Mouse (Mus musculus) Patski (cell line): Measurements from ENCODE around the gene Bicc1. TPM values are rescaled to one million over a fixed set of nuclear protein-coding genes. Genes with fewer than 3 reads are reported as not detected.

Experiments used
- ATAC-seq: fragments of 100-300 bp; one replicate; pipeline ENCODE4 v1.8.0; 2021
- CTCF ChIA-PET: fragments of 350-600 bp; sonication (Branson Sonifier 250); formaldehyde crosslinking; loops from one replicate; lab custom pipeline; 2022; ENCODE audit warnings: inconsistent platforms; lab: Charles Lee
- POLR2A ChIA-PET: fragments of 350-600 bp; sonication (Branson Sonifier 250); formaldehyde crosslinking; loops from one replicate; lab custom pipeline; 2022; ENCODE audit warnings: antibody characterized with exemption, inconsistent platforms; lab: Charles Lee
- DNase-seq: peaks from one replicate; pipeline ENCODE4 v3.0.0-alpha.2; 2011; ENCODE audit warnings: low read depth, low spot score
- H3K27me3 ChIP-seq: fragments of 371-371 bp; one replicate; pipeline ENCODE4 v1.5.1; 2021
- CTCF ChIP-seq: fragments of 100-300 bp; IDR thresholded peaks from one replicate; pipeline ENCODE4 v1.5.1; 2021
- in situ Hi-C: fragments of 300-500 bp; cut with MboI; formaldehyde crosslinking; loops from 3 replicates; pipeline ENCODE4 v1.11.1; 2018; ENCODE audit warnings: low pct_unique_long_range_greater_than_20kb, mixed read lengths
- polyA plus RNA-seq: library from polyadenylated mRNA; unstranded; gene quantifications from one replicate; pipeline ENCODE4 v1.2.3, GENCODE M21; 2021

The Bicc1 gene
- polyA plus RNA-seq, 1 experiment from 2014 or later: 384 TPM

GRCm38 (mm10) chr10:71185059-71185458 is 25.6 kb upstream of the Bicc1 start:
- TF ChIP-seq CTCF: no peak
- ChIA-PET CTCF (no interaction called here), POLR2A (interaction anchor here (1.0 kb wide), 1 partner anchor 22 kb away, joined by 3 read pairs; no protein-coding TSS in a partner anchor)
- in situ Hi-C loops: no loop called here
- ATAC-seq (no peak), DNase-seq (no peak)
- no peaks in the 10 kb centered on the region for H3K27me3 ChIP-seq

DNA sequence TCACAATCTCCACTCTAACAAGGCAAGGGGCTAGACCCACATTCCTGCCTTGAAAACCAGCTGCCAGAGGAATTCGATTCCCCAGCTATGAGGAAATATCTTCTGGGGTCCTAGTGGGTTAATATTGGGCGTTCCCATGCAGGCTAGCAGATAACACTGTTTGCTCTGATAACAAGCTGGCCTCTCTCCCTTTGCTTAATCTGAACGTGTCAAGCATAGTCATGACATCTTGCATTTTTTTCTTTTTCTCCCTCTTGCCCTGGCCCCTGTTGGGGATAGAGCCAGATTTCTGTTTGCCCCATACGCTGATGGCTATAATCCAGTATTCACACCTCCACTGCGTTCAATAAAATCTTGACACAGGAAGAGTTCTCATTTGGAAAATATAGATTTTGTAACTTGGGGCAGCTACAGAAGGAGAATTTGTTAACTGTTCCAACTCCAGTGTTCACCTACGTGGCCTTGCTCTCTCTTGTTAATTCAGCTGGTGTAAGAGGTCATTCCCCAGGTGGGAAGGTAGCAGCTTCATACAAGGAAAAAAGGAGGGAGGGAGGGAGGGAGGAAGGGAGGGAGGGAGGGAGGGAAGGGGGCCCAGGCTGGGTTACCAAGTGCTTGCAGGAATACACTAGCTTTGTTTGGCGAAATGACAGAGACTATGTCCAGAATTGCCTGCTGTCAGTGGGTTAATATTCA is 24.0 kb upstream of the Bicc1 start:
- CTCF ChIA-PET: no interaction called here
- no peak for TF ChIP-seq CTCF
- no peaks in the 10 kb centered on the region for H3K27me3 ChIP-seq
- POLR2A ChIA-PET: no interaction called here
- DNase-seq (no peak), ATAC-seq (no peak)
- in situ Hi-C loops: no loop called here

DNA sequence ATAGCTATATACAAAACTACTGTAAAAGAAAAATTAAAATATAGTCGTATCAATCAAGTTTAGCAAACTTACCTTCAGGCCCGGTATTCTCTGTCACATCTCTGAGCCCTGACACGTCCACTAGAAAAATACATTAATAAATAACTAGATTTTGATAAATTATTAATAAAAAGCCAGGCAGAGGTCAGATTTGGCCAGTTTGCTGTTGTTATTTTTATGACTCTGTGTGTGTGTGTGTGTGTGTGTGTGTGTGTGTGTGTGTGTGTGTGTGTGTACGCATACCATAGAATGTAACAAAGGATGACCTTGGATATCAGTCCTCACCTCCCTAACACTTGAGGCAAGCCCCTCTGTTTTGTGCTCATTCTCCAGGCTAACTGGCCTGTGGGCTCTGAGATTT is 22.4 kb upstream of the Bicc1 start:
- DNase-seq: no peak
- no peak for ATAC-seq
- ChIA-PET POLR2A (interaction anchor here (0.7 to 0.9 kb wide), 2 partner anchors 25 to 36 kb away, joined by 3 read pairs; no protein-coding TSS in a partner anchor), CTCF (interaction anchor here (1.1 to 1.2 kb wide), 2 partner anchors 12 to 15 kb away, joined by 3 read pairs; no protein-coding TSS in a partner anchor)
- no peaks in the 10 kb centered on the region for H3K27me3 ChIP-seq
- in situ Hi-C loops: no loop called here
- no peak for TF ChIP-seq CTCF

DNA sequence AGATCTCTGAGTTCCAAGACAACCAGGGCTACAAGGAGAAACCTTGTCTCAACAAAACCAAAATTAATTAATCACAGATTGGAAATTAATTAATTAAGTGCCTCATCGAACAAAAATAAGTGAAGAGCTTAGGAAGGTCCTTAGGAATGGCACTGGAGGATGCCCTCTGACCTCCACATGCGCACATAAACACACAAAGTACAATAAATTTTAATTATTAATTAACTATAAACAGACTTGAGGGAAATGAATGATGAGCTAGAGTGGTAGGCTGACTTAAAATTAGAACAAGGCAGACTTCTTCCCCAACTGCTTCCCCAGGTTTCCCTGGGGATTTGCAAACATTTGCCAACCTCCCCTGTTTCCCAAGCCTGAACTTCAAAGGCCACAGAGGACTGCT is 21.6 kb upstream of the Bicc1 start:
- TF ChIP-seq CTCF: no peak
- DNase-seq (no peak), ATAC-seq (no peak)
- ChIA-PET CTCF (interaction anchor here (0.9 to 1.2 kb wide), 4 partner anchors 11 to 66 kb away, joined by 3 read pairs; no protein-coding TSS in a partner anchor), POLR2A (interaction anchor here (0.7 to 0.9 kb wide), 2 partner anchors 24 to 37 kb away, joined by 3 read pairs; no protein-coding TSS in a partner anchor)
- in situ Hi-C loops: no loop called here
- no peaks in the 10 kb centered on the region for H3K27me3 ChIP-seq

DNA sequence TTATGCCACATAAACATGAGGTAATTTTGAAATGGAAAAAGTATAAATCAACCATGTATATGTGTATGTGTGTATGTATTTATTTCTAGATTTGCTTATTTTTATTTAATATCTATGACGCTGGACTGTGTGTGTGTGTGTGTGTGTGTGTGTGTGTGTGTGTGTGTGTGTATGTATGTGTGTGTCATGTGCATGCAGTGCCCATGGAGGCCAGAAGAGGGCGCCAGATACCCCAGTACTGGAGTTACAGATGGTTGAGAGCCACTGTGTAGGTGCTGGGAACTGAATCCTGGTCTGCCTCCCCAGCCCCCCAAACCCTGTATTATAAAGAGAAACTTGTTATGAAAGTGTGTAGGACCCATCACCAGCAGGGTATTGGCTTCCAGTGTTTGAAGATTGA is 20.6 kb upstream of the Bicc1 start:
- ChIA-PET CTCF (no interaction called here), POLR2A (no interaction called here)
- DNase-seq: no peak
- peak; percentile 24 for TF ChIP-seq CTCF
- no peak for ATAC-seq
- in situ Hi-C loops: no loop called here
- H3K27me3 ChIP-seq: no peaks in the 10 kb centered on the region

DNA sequence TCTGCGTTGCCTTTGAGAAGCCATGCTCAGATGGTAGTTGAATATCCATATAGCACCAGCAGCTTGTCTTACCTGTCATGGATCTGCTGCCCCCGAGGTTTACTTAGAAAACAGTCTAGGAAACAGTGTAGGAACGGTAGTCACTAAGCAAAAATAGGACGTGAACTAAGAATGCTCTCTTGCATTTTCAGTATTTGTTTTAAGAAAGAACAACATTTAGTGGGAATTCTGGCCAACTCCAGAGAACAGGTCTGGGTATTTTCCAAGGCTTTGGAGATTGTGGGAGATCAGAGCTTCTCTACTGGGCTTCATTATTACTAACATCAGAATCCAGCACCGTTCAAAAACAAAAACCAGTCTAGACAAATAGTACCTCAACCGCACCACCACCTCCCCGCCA is 17.7 kb upstream of the Bicc1 start:
- TF ChIP-seq CTCF: no peak
- ATAC-seq: no peak
- H3K27me3 ChIP-seq: no peaks in the 10 kb centered on the region
- in situ Hi-C loops: no loop called here
- no peak for DNase-seq
- POLR2A ChIA-PET: no interaction called here
- CTCF ChIA-PET: no interaction called here

DNA sequence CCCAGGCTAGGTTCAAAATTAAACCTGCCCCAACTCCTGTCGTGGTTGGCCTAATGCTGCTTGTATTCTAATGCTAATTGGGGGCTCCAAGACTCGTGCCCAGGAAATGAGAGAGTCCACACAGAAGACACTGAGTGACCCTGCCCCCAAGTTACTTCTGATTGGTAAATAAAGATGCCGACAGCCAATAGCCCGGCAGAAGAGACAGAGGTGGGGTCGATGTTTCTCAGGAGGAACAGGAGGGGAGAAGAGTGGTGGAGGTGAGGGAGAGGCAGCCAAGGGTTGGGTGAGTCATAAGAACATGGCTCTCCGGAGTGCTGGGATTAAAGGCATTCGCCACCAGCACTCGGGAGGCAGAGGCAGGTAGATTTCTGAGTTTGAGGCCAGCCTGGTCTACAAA is 16.8 kb upstream of the Bicc1 start:
- no peak for DNase-seq
- POLR2A ChIA-PET: no interaction called here
- H3K27me3 ChIP-seq: no peaks in the 10 kb centered on the region
- ATAC-seq: no peak
- in situ Hi-C loops: no loop called here
- CTCF ChIA-PET: interaction anchor here (0.6 kb wide), 1 partner anchor 60 kb away, joined by 3 read pairs; no protein-coding TSS in a partner anchor
- TF ChIP-seq CTCF: no peak

DNA sequence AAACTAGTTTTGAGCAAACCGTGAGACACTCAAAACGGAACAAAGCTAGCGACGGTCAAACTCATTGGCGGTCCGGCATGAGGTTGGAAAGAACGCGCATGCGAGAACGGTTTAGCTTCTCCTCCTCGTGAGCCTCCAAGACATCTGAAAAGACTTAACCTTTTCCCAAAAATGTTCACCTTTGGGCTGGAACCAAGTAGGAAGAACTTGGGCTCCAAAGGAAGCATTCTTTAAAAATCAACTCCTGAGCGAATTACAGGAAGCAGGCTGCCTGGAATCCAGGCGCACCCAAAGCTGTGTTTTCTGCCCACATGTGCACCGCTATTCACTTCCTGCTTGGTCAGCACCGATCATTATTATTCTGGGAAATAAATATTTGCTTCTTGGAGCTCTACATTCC is 15.8 kb upstream of the Bicc1 start:
- ChIA-PET CTCF (interaction anchor here (1.3 kb wide), 1 partner anchor 10 kb away, joined by 3 read pairs; no protein-coding TSS in a partner anchor), POLR2A (interaction anchor here (0.7 kb wide), 1 partner anchor 23 kb away, joined by 4 read pairs; no protein-coding TSS in a partner anchor)
- ATAC-seq: no peak
- no peak for TF ChIP-seq CTCF
- no peak for DNase-seq
- in situ Hi-C loops: no loop called here
- no peaks in the 10 kb centered on the region for H3K27me3 ChIP-seq

- ATAC-seq (no peak), DNase-seq (no peak)
- no peak for TF ChIP-seq CTCF
- in situ Hi-C loops: no loop called here
- H3K27me3 ChIP-seq: no peaks in the 10 kb centered on the region
- ChIA-PET POLR2A (no interaction called here), CTCF (interaction anchor here (0.9 to 1.3 kb wide), 2 partner anchors 9 to 11 kb away, joined by 3 read pairs; partner anchors contain the start of gene Bicc1)
Observed at GRCm38 (mm10) chr10:71171414-71171813, 11.9 kb upstream of the Bicc1 start.

GRCm38 (mm10) chr10:71170771-71171170 is 11.3 kb upstream of the Bicc1 start:
- ChIA-PET POLR2A (no interaction called here), CTCF (interaction anchor here (0.8 to 1.3 kb wide), 3 partner anchors 8 to 11 kb away, joined by 3 read pairs; partner anchors contain the start of gene Bicc1)
- TF ChIP-seq CTCF: no peak
- H3K27me3 ChIP-seq: no peaks in the 10 kb centered on the region
- DNase-seq (no peak), ATAC-seq (no peak)
- in situ Hi-C loops: no loop called here

DNA sequence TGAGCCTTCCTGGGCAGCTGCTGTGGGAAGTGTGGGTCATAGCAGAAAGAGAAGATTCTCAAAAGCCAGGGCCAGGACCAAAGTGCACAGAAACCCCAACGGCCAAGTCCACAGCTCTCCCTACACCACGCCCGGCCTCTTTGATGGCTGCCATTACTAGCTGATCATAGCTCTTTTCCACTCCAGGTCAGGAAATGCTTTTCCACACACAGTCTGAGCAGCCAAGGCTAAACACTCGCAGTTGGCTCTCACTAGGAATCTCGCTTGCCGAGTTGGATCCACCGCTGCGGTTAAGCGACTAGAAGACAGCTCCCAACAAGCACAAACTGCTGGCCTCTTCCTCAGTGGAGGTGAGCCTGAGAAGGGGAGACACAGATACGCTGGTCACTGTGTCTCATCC is 10.3 kb upstream of the Bicc1 start:
- POLR2A ChIA-PET: no interaction called here
- H3K27me3 ChIP-seq: no peaks in the 10 kb centered on the region
- TF ChIP-seq CTCF: no peak
- CTCF ChIA-PET: interaction anchor here (0.8 to 1.8 kb wide), 3 partner anchors 11 to 56 kb away, joined by 3 to 4 read pairs (median 3); no protein-coding TSS in a partner anchor
- in situ Hi-C loops: no loop called here
- ATAC-seq (no peak), DNase-seq (no peak)
